Mouse (Mus musculus): ENCODE results near the gene Olfr155.

Gene Olfr155

GRCm38 (mm10) chr4:43897209-43897608 lies 45.8 kb downstream of the Olfr155 start:
- DNase-seq (ENCODE audit: low spot score): no peak

GRCm38 (mm10) chr4:43899197-43899596 lies 47.8 kb downstream of the Olfr155 start:
- no peak for DNase-seq (ENCODE audit: low spot score)

- DNase-seq (ENCODE audit: low spot score): no peak
Observed at GRCm38 (mm10) chr4:43903690-43904089, 52.3 kb downstream of the Olfr155 start.

- peak; percentile 25 for DNase-seq (ENCODE audit: low spot score)
Observed at GRCm38 (mm10) chr4:43906443-43906842, 55.1 kb downstream of the Olfr155 start.
